Mouse (Mus musculus) cerebellum, adult 2 months (tissue): ENCODE data around the gene C130050O18Rik.

Experiments
- CTCF ChIP-seq: fragments of 200-500 bp; IDR thresholded peaks from 2 replicates; pipeline ENCODE4 v1.5.1; 2011; ENCODE audit warnings: low read depth, mild to moderate bottlenecking, control low read depth, low read length, moderate library complexity, borderline replicate concordance; ENCODE audit not compliant: insufficient read depth
- POLR2A ChIP-seq: fragments of 200-500 bp; IDR thresholded peaks from 2 replicates; pipeline ENCODE4 v1.6.1; 2011; ENCODE audit warnings: low read length, control low read depth, borderline replicate concordance; ENCODE audit not compliant: insufficient read depth

DNA sequence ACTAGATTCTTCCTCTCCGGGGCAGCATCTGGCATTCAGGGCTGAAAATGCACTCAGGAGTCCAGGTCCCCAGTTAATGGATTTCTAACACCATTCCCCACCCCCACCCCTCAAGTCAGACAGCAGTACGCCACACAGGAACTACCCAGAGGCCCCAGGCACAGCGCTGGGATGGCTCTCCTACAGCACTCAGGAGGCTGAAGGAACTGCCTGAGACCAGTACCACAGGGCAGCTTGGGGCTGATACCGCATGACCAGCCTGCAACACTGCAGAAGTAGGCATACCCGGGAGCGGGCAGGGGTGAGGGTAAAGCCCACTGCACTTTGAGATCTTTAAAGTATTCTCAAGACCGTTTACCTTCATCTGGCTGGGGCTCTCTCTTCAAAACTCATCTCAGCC is 398 bp downstream of the C130050O18Rik start:
- TF ChIP-seq POLR2A (no peak), CTCF (no peak)
